Mouse (Mus musculus) kidney, adult 2 months (tissue): ENCODE data around the gene Mrps34.

ENCODE experiments used
- CTCF ChIP-seq: fragments of 200-500 bp; conservative IDR thresholded peaks from 2 replicates; pipeline ENCODE4 v1.5.1; 2011; ENCODE audit warnings: low read depth, mild to moderate bottlenecking, control low read depth, low read length, moderate library complexity, mixed read lengths; ENCODE audit not compliant: insufficient read depth, insufficient read length
- POLR2A ChIP-seq: fragments of 200-500 bp; IDR thresholded peaks from one replicate; pipeline ENCODE4 v1.6.1; 2011; ENCODE audit warnings: low read depth, low read length, control low read depth

- TF ChIP-seq CTCF (no peak), POLR2A (peak; percentile 57)
These were observed 6.1 kb upstream of the Mrps34 start for GRCm38 (mm10) chr17:24888862-24889261.
